Mouse (Mus musculus) liver, adult 2 months (tissue): ENCODE measurements around the gene Cmklr1.

Experiments
- CTCF ChIP-seq: fragments of 200-500 bp; IDR thresholded peaks from 2 replicates; pipeline ENCODE4 v1.5.1; 2011; ENCODE audit warnings: low read depth, low read length, control low read depth
- POLR2A ChIP-seq: fragments of 200-500 bp; IDR thresholded peaks from 2 replicates; pipeline ENCODE4 v1.6.1; 2011; ENCODE audit warnings: low read length, control low read depth; ENCODE audit not compliant: insufficient read depth; ENCODE audit errors: extremely low read depth

GRCm38 (mm10) chr5:113694415-113694814 is 44.2 kb upstream of the Cmklr1 start:
- TF ChIP-seq CTCF, result no peak
- TF ChIP-seq POLR2A, result no peak
